Mouse (Mus musculus): ENCODE results near the gene Kdm5d. TPM values are rescaled to one million over a fixed set of nuclear protein-coding genes. Genes with fewer than 3 reads are reported as not detected.

Kdm5d gene
- polyA plus RNA-seq (2015; fragmentation: Nextera tagmentation; extraction: Ambion mirVana): 5.2 and 5.8 TPM in 2 replicates

- Histone ChIP-seq H3K27ac (replicated peaks) (no peak within 1 kb of the TSS), H3K4me2 (peak within 1 kb of the TSS; percentile 58), H3K4me1 (no peaks in the 10 kb centered on the region), H3K27me3 (replicated peaks) (no peaks in the 10 kb centered on the region), H3K36me3 (no peaks in the 10 kb centered on the region), H3K4me3 (peak within 1 kb of the TSS; percentile 52), H3K9ac (peak within 1 kb of the TSS; percentile 74), H3K9me3 (no peaks in the 10 kb centered on the region)
- WGBS: 1% methylated on average over 33 of the region's 34 CpGs
- ATAC-seq (ENCODE audit: extremely low read depth, insufficient number of reproducible peaks, low FRiP score, low TSS enrichment): no peak
Observed at GRCm38 (mm10) chrY:897393-898227, at the start of gene Kdm5d. TSS of gene Kdm5d (plus strand) at chrY:897788.

DNA sequence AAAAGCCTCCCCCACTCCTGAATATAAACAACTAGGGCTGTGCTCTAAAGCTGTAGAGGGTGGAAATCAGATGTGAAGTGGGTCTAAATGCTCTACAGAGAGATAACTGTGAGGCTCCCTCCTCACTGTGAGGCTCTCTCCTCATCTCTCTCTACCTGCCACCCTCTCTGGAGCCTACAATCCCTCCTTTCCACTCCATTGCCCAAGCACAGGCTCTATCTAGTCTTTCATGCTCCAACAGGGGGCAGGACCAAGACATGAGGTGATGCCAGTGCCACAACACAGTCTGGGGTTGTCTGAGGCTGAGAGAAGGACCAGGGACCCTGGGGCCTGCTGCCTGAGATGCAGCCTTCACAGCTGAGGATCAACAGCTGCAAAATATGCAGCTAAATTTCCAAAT is 25.2 kb upstream of the Kdm5d start:
- H3K9me3 ChIP-seq: no peaks in the 10 kb centered on the region
- ATAC-seq (ENCODE audit: extremely low read depth, insufficient number of reproducible peaks, low FRiP score, low TSS enrichment): no peak
- H3K4me3 ChIP-seq: no peak overlapping the region
- H3K36me3 ChIP-seq: no peaks in the 10 kb centered on the region
- no peaks in the 10 kb centered on the region for H3K4me1 ChIP-seq
- no peak overlapping the region for H3K4me2 ChIP-seq
- no peaks in the 10 kb centered on the region for H3K27me3 ChIP-seq (replicated peaks)
- H3K9ac ChIP-seq: no peak overlapping the region
- no peak overlapping the region for H3K27ac ChIP-seq (replicated peaks)

DNA sequence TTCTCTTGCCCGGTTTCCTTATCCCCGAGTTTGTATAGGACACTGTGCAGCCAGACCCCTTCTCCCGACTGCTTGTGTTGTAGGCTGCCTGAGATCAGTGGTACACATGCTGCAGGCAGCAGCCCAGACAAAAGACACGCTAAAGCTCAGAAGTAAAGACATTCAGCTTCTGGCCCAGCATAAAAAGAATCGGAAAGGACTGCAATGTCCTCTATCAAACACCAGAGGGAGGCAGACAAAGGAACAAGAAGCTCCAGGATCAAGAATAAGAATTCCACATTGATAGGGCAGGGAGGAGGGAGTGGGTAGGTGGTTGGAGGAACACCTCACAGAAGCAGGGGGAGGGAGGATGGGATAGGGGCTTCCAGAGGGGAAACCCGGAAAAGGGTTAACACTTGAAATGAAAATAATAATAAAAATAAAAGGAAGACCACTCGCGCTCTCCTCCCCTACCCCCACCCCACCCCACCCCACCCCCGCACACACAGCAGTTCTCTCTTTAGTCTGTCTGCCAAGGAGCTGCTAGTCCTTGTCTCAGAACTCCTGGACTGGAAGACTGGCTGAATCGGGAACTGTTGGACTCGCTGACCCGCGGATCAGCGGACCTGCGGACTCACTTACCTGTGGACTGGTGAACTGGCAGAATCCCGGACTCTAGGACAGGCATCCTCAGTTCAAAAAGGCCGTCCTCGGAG is 24.6 kb upstream of the Kdm5d start:
- H3K27me3 ChIP-seq (replicated peaks): no peaks in the 10 kb centered on the region
- WGBS: 42% methylated on average over 13 of the region's 18 CpGs
- H3K27ac ChIP-seq (replicated peaks): no peak overlapping the region

More for the DNA sequence above, 24.6 kb upstream of the Kdm5d start:
- Histone ChIP-seq H3K9ac (no peak overlapping the region), H3K4me2 (peak overlapping the region; percentile 24; the same call in 1 of the 2 replicates), H3K4me3 (no peak overlapping the region), H3K36me3 (no peaks in the 10 kb centered on the region), H3K9me3 (no peaks in the 10 kb centered on the region), H3K4me1 (no peaks in the 10 kb centered on the region)
- no peak for ATAC-seq (ENCODE audit: extremely low read depth, insufficient number of reproducible peaks, low FRiP score, low TSS enrichment)

Small RNAs within 50 kb of the gene (microRNA-seq; reads per million reads assigned to microRNA genes)
- not detected for gene Gm47281

Other genes with a start within 250 kb of the Kdm5d start
- gene Zfy1, start 100.4 kb upstream of the Kdm5d start, polyA plus RNA-seq (2015; fragmentation: Nextera tagmentation; extraction: Ambion mirVana): not detected in 2 replicates
- not detected in 2 replicates for gene Uba1y, start 79.1 kb upstream of the Kdm5d start, polyA plus RNA-seq (2015; fragmentation: Nextera tagmentation; extraction: Ambion mirVana)
- gene Eif2s3y, start 112.8 kb downstream of the Kdm5d start, polyA plus RNA-seq (2015; fragmentation: Nextera tagmentation; extraction: Ambion mirVana): 30.7 and 41.0 TPM in 2 replicates